Mouse (Mus musculus) ovary, postnatal 10 days (tissue): ENCODE measurements around the gene Ccdc88a.

Source experiments
- DNase-seq: peaks from one replicate; pipeline ENCODE4 v3.0.0; 2022; ENCODE audit warnings: low spot score

The Ccdc88a gene

DNA sequence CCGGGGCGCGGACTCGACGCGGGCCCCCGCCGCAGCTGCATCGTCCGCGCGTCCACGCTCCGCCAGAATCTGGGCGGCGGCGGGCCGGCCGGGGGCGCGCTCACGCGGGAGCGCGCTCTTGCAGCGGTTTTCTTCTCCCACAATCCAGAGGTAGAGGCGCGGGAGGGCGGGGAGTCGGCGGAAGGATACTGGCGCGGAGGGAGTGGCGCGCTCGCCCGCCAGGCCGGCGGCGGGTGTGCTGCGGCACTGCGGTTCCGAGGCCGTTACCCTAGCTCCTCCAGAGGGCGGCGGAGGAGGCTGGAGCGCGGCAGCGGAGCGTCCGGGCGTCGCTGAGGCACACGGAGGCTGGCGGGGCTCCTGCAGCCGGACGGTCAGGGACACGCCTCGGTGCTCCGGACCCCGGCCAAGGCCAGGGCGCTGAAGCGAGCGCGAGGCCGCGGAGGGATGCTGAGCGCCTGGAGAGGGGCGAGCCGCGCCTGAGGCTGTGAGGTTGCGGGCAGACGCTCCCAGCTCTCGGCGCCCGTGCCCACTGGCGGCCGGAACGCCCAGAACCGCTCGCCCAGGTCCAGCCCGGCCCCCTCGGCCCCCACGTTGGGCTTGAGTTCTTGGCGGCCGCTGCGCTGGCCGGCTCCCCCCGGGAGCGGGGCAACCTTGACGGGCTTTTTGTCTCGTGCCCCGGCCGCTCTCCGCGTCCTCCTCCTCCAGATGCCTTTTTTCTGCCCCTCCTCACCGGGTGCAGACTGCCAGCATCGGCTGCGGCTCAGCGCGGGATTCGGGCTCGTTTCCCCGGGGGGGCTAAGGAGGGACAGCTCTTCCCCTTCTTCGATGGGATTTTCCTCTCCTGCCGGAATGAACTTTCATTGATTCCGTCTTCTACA lies at the start of gene Ccdc88a:
Gene Ccdc88a (plus strand): TSS at position 263 of the 878 bp plus-strand sequence.
- DNase-seq = peak; percentile 92

DNA sequence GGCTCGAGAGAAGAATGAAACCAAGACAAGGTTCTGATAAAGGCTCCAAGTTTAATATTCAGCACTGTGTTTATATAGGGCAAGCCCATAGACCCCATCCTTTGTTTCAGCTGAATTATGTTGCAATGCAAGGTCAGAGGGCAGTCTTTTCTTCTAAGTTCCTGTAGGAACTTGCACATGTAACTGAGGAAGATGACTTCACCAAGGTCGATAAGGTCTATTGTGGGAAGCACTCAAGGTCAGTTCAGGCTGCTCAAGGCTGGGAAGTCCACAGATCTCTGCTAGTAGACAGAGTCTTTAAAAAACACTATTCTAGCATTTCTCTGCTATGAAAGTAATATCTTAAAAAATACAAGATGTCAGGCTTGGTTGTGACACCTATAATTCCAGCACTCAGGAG lies 38.0 kb upstream of the Ccdc88a start:
- no peak for DNase-seq

DNA sequence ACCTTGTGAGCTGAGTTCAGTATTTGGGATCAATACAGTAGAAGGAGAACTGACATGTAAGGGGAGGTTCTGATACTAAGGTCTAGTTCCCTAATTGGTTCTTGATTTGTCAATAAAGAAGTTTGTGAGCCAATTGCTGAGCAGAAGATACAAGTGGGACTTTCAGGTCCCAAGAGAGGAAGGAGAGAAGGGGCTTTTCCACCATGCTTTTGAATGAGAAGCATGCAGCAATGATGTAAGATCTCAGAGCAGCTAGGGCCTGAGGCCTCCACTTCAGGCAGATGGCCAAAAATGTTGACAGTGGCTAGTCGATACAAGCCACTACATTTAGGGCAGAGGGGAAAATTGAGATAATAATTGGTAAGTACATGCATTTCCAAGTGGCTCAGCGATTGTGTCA lies 32.2 kb upstream of the Ccdc88a start:
- no peak for DNase-seq

DNA sequence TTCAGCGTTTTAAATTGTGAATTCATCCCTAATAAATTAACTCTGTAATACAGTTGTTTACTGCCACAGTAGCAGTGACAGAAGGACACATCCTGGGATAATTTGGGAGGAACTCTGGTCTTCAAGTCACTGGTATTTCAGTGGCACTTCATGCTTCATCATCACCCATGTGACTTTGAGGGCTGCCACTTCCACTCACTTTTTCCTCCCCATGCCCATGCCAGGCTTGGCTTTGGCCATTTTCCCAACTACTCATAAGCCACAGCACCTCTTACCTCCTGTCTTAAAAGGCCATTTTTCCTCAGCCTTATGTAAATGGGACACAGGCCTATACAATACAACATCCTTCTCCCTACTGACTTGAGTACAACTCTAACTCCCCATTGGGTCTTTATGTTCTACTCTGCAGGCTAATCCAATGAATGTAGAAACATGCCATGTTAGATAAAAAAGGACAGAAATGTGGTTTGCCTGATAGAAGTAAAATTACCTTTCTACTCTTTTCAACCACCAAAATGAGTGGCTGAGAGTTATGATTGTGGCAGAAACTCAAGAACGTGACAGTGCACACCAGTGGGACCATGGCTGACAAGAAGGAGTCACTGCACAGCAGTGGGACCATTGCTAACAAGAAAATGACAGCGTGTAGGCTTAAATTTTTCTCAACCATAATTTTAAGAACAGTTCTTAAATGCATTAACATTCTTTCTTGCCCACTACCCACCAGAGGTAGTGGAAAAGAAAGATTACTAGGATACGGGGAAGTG lies 28.4 kb upstream of the Ccdc88a start:
- no peak for DNase-seq

DNA sequence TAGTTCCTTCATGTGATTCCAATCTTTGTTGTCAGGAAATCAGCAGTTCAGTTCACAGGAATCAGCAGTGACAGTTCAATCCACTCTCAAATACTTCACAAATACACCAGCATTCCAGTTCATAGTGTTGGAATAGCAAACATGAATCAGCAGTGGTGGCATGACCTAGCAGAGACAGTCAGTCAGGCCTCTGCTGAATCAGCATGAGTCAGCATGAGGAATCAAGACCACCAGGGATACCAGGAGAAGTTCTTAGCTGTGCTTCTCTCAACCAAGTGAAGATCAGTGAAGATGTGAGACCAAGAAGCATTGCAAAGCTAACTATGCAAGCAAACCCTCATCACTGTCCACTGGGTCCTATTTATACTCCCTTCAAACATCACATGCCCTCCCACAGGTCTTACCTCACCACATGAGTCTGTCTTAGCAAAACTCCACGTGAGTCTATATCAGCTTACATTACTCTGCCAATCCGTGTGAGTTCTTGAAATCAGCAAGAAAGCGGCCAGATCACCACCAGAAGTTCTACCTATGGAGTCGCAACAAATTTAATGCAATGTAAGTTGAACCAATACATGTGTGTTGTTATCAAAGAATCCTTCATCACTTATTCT lies 27.7 kb upstream of the Ccdc88a start:
- no peak for DNase-seq

DNA sequence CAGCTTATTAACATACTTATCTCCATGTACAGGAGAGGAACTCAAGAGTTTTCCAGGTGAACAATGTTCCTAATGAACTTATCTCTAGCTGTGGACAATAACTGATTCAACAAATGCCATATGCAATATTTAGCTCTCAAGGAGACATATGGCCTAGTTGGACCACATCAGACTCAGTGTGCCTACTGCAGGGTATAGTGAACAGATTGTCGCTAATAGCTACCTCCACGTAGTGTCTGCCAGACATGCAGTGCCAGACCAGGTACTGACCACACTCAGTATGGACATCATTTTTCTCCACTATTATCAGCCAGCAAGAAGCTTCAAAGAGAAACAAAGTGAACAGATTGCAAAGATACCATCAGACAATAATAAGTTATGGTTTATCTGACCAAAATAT lies 22.6 kb upstream of the Ccdc88a start:
- no peak for DNase-seq

DNA sequence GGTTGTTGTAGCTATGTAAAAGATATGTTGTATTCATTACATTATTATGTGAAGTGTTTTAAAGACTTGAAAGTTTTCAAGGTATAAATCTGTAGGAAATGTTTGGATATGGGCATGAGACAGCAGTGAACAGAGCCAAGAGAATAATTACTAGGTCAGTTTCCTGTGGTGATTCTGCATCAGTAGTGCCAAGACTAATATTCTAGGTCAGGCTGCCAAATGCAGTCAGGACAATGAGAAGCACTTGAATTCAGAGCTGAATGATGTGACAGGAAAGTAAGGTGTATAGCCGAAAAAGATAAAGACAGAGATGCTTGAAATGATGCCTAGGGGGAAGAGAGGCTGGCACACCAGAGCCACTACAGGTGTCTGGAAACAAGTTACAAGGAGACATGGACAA lies 21.2 kb upstream of the Ccdc88a start:
- DNase-seq = no peak

DNA sequence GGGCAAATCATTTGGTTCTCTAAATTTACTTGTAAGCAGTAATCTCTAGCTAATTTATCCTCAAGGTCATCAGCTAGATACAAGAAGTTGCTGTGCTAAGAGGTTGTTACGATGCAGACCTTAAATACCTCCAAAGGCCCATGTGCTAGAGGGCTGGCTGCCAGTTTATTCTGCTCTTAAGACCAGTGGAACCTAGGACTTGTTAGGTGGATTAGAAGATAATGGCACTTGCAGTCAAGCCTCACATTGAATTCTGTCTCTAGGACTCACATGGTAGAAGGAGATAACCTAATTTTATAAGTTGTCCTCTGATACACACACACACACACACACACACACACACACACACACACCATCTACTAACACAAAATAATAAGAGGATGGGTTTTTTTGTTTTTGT lies 5.3 kb upstream of the Ccdc88a start:
- DNase-seq = no peak

DNA sequence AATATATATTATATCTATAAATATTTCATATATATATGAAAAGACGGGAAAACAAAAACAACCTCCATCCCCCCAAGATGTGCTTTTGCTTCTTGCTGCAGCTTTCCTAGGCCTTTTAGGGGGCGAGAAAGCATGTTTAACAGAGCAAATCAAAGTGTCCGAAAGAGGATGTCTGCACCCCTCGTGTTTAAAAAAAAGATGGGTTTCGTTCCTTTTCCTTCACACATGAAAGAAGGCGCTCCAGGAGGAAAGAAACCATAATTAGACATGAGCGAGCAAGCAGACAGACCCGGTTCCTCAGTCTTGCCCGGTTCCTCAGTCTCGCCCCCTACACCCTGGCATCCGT lies 435 bp upstream of the Ccdc88a start:
- no peak for DNase-seq

DNA sequence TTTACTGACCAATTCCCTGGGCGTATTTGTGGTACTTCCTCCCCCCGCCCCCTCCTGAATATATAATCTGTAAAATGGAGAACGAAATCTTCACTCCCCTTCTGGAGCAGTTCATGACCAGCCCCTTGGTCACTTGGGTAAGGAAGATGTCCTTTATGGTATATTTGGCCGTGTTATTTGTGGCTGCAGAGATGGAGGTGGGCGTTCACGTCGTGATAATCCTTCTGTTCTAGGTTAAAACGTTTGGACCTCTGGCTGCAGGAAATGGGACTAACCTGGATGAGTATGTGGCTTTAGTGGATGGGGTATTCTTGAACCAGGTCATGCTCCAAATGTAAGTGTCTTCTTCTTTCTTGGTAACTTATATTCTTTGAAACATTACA lies 807 bp downstream of the Ccdc88a start:
- no peak for DNase-seq

DNA sequence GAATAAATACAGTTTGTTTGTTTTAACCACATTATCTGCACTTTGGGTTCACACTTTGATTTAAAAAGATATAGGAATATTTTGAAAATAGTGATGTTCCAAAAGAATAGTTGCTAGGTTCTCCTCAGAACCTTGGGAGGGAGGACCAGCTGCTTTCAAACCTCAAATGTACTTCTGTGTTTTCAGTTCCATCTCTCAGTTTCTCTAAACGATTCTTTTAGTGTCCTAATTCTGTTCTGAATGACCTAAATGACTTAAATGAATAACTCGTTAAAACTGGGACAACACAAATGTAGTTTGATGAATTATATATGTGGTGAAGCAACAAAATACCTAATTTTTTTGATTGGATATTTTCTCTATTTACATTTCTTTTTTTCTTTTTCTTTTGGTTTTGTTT lies 3.2 kb downstream of the Ccdc88a start:
- no peak for DNase-seq

DNA sequence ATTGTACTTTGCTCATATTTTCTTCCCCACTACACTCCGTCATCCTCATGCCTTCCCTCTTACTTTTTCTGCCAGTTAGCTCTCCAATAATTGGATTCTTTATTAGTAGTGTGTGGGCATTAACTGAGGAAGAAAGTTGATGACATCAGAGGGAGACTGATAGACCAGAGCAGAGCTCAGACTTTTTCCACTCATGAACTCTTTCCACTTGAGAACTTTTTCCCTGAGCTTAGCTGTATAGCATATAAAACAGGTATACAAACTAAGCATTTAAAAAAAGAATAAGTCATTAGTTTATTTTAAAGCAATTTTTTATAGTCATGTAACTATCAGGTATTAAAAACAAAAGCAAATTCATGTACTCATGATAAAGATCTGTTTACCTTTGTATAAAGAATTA lies 5.3 kb downstream of the Ccdc88a start:
- DNase-seq = no peak

DNA sequence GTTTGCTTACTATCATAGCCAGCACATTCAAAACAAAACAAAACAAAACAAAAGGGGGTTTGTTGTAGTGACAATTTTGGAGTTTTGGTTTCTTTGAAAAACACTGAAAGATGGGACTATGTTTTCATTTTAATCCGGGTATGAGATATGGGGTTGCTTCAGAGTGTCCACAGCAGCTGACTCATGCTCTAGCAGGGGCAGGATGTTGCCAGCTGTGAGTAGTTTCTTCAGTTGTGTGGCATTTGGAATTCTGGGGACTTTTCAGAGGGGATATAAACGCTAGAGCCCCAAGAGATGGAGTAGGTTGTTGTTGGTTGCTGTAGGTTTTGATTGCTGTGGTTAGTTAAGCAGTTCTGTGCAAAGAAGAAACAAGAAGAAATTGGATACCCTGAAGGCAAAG lies 10.0 kb downstream of the Ccdc88a start:
- no peak for DNase-seq

DNA sequence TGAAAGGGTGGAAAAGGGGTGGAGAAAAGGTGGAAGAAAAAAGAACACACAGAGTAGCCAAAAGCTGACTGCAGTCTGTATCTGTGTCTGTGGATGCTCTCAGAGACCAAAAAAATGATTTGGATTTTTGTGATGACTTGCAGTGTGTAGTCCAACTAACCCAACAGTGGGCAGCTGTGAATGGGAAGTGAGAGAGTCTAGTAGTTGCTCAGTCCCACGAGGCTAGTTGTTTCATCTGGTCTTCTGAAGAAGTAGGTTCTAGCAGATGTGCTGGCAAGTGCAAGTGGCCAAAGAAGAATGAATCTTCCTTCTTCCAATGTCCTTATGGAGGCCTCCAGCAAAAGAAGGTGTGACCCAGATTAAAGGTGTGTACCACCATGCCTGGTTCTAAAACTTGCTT lies 10.5 kb downstream of the Ccdc88a start:
- DNase-seq = no peak

DNA sequence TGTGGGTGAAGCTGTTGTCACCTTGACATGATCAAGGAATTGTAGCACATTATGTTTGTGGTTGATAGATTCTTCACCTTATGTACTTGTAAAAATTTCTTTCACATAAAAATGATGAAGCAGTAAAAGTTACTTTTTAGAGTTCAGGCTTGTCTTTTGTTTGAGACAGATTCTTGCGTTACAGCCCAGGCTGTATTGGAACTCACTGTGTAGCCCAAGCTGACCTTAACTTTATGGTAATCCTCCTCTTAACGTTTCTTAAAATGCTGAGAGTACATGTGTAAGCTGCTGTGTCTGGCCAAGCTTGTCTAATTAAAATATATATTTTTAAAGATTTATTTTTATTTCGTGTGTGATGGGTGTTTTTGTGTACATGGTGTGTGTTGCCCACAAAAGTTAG lies 11.2 kb downstream of the Ccdc88a start:
- DNase-seq = no peak

DNA sequence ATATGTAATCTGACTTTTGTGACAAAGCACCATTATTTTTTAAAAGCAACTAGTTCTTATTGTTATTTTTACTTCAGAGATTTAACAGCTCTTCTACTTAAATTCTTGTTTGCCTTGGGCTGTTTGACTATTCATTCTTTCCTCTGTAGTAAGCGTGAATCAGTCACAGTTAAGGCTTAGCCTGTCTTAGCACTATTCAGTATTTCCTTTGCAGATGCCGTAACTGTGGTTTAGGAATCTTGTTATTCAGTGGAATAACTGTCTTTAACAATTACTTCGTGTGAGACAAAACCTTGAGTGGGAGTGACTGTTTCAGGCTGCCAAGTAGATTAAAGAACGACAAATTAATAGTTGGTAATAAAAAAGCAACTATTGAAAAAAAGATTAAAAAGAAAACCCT lies 16.5 kb downstream of the Ccdc88a start:
- DNase-seq = no peak

DNA sequence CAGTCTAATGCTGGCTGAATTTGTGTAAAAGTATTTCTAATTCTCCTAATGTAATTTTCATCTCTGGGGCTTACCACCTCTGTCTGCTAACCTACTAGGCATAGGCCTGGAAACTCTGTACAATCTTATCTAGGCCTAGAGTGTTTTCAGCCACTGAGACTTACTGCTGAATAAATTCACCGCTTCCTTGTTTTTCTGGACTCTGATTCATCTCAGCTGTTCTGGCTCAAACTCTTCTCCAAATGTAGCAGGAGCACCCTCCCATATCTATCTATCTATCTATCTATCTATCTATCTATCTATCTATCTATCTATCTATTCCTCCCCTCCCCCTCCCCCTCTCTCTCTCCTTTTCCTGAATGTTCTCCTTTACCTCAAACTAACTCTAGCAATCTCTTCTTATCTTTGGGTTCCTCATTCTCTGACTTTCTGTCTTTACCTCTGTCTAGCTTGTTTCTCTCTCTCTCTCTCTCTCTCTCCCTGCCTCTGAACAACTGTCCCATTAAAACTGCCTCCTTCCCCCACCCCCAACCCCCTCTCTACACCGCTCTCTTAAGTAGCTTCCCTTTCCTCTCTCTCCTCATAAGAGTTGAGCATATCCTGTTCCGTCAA lies 21.8 kb downstream of the Ccdc88a start:
- no peak for DNase-seq

DNA sequence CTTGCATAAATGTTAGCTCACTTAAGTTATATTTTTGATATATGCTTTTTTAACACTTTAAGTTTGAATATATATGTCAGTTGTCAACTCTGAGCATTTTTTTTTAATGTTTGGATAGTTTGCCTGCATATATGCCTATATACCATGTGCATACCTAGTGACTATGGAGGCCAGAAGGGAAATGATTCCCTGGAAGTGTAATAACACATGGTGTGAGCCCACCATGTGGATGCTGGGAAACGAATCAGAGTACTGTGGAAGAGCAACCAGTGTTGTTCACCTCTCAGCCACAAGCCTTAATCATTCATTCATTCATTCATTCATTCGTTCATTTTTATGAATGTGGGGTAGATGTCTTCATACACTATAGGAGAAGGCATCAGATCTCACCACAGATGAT lies 26.9 kb downstream of the Ccdc88a start:
- no peak for DNase-seq

DNA sequence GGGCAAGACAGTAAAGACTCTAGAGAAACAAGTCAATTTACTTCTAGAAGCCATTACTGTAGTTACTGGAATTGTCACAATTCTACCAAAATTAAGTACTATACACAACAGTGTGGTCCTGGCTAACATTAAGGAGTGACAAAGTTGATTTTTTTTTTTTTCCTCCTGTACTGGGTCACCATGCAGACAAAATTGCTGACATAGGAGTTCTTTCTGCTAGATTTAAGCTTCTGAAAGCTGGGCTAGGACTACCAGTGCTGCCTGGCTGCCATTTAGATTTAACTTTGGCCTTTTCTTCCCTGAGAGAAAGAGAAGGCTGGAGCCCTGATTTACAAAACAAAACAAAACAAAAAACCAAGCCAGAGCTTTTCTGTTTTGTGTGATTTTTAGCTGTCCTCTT lies 32.8 kb downstream of the Ccdc88a start:
- DNase-seq = no peak

DNA sequence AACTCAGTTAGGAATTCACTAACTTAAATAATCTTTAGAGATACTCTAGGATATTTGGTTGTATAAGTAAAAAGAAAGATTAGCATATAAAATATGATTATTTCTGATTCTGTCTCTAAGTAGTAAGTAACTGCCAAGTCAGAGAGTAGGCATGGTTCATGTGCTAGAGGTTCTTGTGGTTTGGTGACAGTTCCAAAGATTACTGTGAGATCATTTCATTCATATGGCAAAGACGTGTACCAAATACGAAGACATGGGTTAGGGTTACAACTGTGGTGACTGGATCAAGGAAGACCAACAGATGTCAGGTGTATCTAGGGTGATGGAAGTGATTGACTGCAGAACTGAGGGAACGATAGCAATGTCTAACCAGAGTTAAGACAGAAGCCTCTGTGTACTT lies 50.0 kb downstream of the Ccdc88a start:
- no peak for DNase-seq

DNA sequence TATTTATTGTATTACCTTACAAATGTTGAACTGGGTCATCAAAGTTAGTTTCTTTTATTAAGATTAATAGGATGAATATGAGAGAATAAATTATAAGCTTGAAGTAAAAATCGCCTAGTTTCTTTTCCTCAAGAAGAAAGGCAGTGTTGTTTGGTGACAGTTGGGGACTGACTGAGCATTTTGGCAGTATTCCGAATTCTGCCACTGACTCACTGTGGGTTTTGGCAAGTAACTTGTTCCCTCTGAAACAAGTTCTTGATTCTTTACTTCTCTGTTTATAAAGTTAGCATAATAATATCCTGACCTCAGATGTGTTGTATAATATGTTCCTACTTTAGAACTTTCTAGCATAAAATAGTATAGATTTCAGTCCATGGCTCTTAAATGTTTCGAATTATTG lies 55.3 kb downstream of the Ccdc88a start:
- DNase-seq = no peak

DNA sequence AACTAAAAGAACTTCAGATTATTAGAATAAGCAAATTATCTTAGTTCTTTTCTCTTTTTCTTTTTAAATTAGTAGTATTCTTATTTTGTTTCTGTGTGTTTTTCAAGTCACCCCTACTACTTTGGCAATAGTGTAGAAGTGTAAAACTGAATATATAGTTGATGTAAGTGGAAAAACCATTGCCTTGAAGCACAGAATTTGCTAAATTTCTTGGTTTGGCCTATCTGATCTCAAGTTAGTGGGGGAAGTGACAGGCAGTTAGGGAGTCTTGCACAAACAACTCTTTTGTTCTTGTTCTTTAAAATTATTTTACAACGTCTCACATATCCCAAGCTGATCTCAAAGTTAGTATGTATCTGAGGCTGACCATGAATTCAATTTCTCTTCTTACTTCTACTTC lies 57.6 kb downstream of the Ccdc88a start:
- no peak for DNase-seq

DNA sequence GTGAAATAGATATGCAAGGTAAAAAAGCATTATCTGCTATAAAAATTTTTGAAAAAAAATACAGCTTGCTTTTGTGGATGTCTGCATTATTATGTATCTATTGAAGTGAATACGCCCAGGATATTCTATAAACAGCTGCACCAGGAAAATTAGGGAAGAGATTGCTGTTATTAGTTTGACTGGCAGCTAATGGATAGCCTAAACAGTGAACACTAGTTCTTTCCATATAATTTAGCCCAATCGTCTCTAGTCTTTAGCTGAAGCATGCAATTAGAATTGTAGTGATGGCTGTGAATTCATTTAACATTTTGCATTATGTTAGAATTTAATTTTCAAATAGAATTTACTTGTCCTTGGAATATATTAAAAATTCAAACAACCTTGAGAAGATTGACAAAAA lies 75.3 kb downstream of the Ccdc88a start:
- no peak for DNase-seq
